Mouse (Mus musculus) T-helper 17 cell (primary cell): ENCODE results near the gene Foxm1.

Source experiments
- in situ Hi-C, 2 experiments: fragments of 300-600 bp; cut with MboI, MseI; formaldehyde crosslinking; loops; 1 replicate in 1 of 2; 2 replicates in 1 of 2; pipeline ENCODE4 v1.15.1; 2025; ENCODE audit warnings: high pct_unique_total_duplicates in 2 of 2

Gene Foxm1

DNA sequence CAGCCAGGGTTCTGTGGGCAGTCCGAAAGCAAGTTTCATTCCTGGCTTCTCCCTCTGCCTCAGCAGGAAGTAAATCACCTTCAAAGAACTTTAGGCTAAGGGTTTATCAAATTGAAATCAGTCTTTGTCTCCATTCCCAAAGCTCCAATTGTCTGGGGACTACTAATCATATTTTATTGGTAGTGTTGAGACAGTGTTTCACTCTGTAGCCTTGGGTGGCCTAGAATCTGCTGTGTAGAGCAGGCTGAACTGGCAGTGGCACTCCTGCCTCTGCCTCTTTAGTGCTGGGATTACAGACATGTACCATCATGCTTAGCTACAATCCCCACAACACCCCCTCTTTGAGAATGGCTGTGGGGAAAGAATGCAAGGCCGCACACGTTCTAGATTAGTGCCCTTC lies 58.7 kb downstream of the Foxm1 start:
- in situ Hi-C loops = no loop called here

GRCm38 (mm10) chr6:128423496-128424268 lies 60.9 kb downstream of the Foxm1 start:
- in situ Hi-C loops = no loop called here

- in situ Hi-C loops = no loop called here
Measured at GRCm38 (mm10) chr6:128424269-128425019, 61.7 kb downstream of the Foxm1 start, which contains the start of gene Itfg2. Gene Itfg2 (minus strand): TSS chr6:128424931.

DNA sequence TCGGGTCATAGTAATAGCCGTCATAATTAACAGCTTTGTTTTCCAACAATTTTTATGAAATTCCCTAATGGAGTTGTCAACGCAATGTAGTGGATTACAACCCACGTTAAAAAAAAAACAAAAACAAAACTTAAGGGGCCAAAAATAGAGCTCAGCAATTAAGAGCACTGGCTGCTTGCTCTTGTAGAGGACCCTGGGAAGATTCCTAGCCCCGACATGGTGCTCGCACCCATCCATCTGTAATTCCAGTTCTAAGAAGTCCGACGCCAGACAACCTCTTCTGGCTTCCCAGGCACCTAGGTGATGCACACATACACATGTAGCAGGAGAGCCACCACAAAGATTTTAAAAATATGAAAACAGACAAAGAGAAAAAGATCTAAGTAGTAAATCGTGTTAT lies 62.3 kb downstream of the Foxm1 start:
- in situ Hi-C loops = no loop called here
